Mouse (Mus musculus) CH12.LX (cell line): ENCODE results near the gene Ankmy2. TPM values are rescaled to one million over a fixed set of nuclear protein-coding genes. Genes with fewer than 3 reads are reported as not detected.

ENCODE experiments used
- DNase-seq: peaks from one replicate; pipeline ENCODE4 v3.0.0-alpha.2; 2013; ENCODE audit errors: extremely low read depth
- H3K27ac ChIP-seq: 2 replicates; pipeline ENCODE4 v1.5.1; 2012; ENCODE audit warnings: low read depth, mild to moderate bottlenecking, control low read depth, moderate library complexity; ENCODE audit not compliant: insufficient read depth
- H3K27me3 ChIP-seq: replicated peaks from 2 replicates; pipeline ENCODE3; 2012; ENCODE audit warnings: inconsistent platforms
- H3K36me3 ChIP-seq, 2 experiments: replicated peaks in 1 of 2; 2 replicates each; pipeline versions ENCODE3 to v1.6.1; 2012; ENCODE audit warnings: inconsistent platforms in 1 of 2, low read length in 1 of 2, mild to moderate bottlenecking in 1 of 2, mixed read lengths in 1 of 2, moderate library complexity in 1 of 2; ENCODE audit not compliant: control insufficient read depth in 1 of 2, insufficient read depth in 1 of 2
- H3K4me1 ChIP-seq, 2 experiments: 2 replicates each; pipeline ENCODE4 v1.6.1; 2012; ENCODE audit warnings: inconsistent platforms in 1 of 2, moderate library complexity in 1 of 2; ENCODE audit not compliant: insufficient read depth in 2 of 2, control insufficient read depth in 1 of 2
- H3K4me2 ChIP-seq: 2 replicates; pipeline ENCODE4 v1.6.1; 2012; ENCODE audit warnings: low read depth, mild to moderate bottlenecking, control low read depth; ENCODE audit not compliant: poor library complexity, insufficient read depth, severe bottlenecking
- H3K4me3 ChIP-seq, 3 experiments: fragments of 150-350 bp in 1 of 3; sonication (generic) in 1 of 3; replicated peaks in 1 of 3; 2 replicates each; pipeline versions ENCODE3 to v1.5.1; 2011 to 2012; ENCODE audit warnings: low read depth in 2 of 3, low read length in 2 of 3, mild to moderate bottlenecking in 2 of 3, moderate library complexity in 2 of 3, control low read depth in 1 of 3, improper control_type of control experiment in 1 of 3, inconsistent platforms in 1 of 3, mixed read lengths in 1 of 3; ENCODE audit not compliant: poor library complexity in 1 of 3
- H3K79me2 ChIP-seq: replicated peaks from 2 replicates; pipeline ENCODE4 v1.6.1; 2012; ENCODE audit warnings: mild to moderate bottlenecking, moderate library complexity; ENCODE audit not compliant: control insufficient read depth, poor library complexity, insufficient read depth, severe bottlenecking; ENCODE audit errors: extremely low read depth
- H3K9ac ChIP-seq: 2 replicates; pipeline ENCODE4 v1.6.1; 2012; ENCODE audit warnings: low read depth, mild to moderate bottlenecking, control low read depth, moderate library complexity; ENCODE audit not compliant: insufficient read depth
- H3K9me3 ChIP-seq: replicated peaks from 2 replicates; pipeline ENCODE3; 2012; ENCODE audit warnings: low read length, inconsistent platforms, mixed read lengths
- BHLHE40 ChIP-seq: IDR thresholded peaks from 2 replicates; pipeline ENCODE4 v1.6.1; 2011; ENCODE audit warnings: mild to moderate bottlenecking, low read depth, low read length, improper control_type of control experiment
- CHD1 ChIP-seq: IDR thresholded peaks from 2 replicates; pipeline ENCODE4 v1.6.1; 2012; ENCODE audit warnings: low read depth, low read length, improper control_type of control experiment, inconsistent platforms
- CHD2 ChIP-seq: IDR thresholded peaks from 2 replicates; pipeline ENCODE4 v1.6.1; 2011; ENCODE audit warnings: low read length, improper control_type of control experiment
- CTCF ChIP-seq, 2 experiments: IDR thresholded peaks in 1 of 2; conservative IDR thresholded peaks in 1 of 2; 2 replicates each; pipeline ENCODE4 v1.5.1; 2011 to 2012; ENCODE audit warnings: low read depth in 2 of 2, low read length in 2 of 2, improper control_type of control experiment in 1 of 2, inconsistent platforms in 1 of 2, mild to moderate bottlenecking in 1 of 2, moderate library complexity in 1 of 2
- E2F4 ChIP-seq: IDR thresholded peaks from 2 replicates; pipeline ENCODE4 v1.6.1; 2011; ENCODE audit warnings: low read depth, low read length, improper control_type of control experiment; ENCODE audit not compliant: insufficient replicate concordance
- ELF1 ChIP-seq: IDR thresholded peaks from 2 replicates; pipeline ENCODE4 v1.6.1; 2014; ENCODE audit warnings: low read depth, mild to moderate bottlenecking, inconsistent platforms, low read length, improper control_type of control experiment
- EP300 ChIP-seq: IDR thresholded peaks from 2 replicates; pipeline ENCODE4 v1.6.1; 2011; ENCODE audit warnings: low read length, improper control_type of control experiment
- ETS1 ChIP-seq: conservative IDR thresholded peaks from 2 replicates; pipeline ENCODE4 v1.6.1; 2012; ENCODE audit warnings: low read depth, mild to moderate bottlenecking, inconsistent platforms, low read length, improper control_type of control experiment, moderate library complexity
- GABPA ChIP-seq: IDR thresholded peaks from 2 replicates; pipeline ENCODE4 v1.6.1; 2012; ENCODE audit warnings: low read depth, low read length, improper control_type of control experiment, inconsistent platforms; ENCODE audit not compliant: insufficient replicate concordance
- HCFC1 ChIP-seq: IDR thresholded peaks from 2 replicates; pipeline ENCODE4 v1.6.1; 2012; ENCODE audit warnings: low read depth, mild to moderate bottlenecking, inconsistent platforms, low read length, improper control_type of control experiment
- IRF4 ChIP-seq: IDR thresholded peaks from 2 replicates; pipeline ENCODE4 v1.6.1; 2014; ENCODE audit warnings: low read depth, mild to moderate bottlenecking, inconsistent platforms, low read length, improper control_type of control experiment
- JUN ChIP-seq: IDR thresholded peaks from 2 replicates; pipeline ENCODE4 v1.6.1; 2011; ENCODE audit warnings: low read depth, mild to moderate bottlenecking, low read length, improper control_type of control experiment, moderate library complexity; ENCODE audit not compliant: insufficient read depth
- JUND ChIP-seq: conservative IDR thresholded peaks from 2 replicates; pipeline ENCODE4 v1.6.1; 2011; ENCODE audit warnings: low read depth, low read length, improper control_type of control experiment
- KAT2A ChIP-seq: IDR thresholded peaks from 2 replicates; pipeline ENCODE4 v1.6.1; 2012; ENCODE audit warnings: low read length, improper control_type of control experiment, inconsistent platforms; ENCODE audit not compliant: insufficient replicate concordance
- MAFK ChIP-seq: IDR thresholded peaks from 2 replicates; pipeline ENCODE4 v1.6.1; 2011; ENCODE audit warnings: low read length, improper control_type of control experiment; ENCODE audit not compliant: insufficient replicate concordance
- MAX ChIP-seq: IDR thresholded peaks from 2 replicates; pipeline ENCODE4 v1.6.1; 2011; ENCODE audit warnings: low read length, improper control_type of control experiment
- MAZ ChIP-seq: IDR thresholded peaks from 2 replicates; pipeline ENCODE4 v1.6.1; 2012; ENCODE audit warnings: low read depth, mild to moderate bottlenecking, inconsistent platforms, low read length, improper control_type of control experiment, moderate library complexity
- MEF2A ChIP-seq: IDR thresholded peaks from 2 replicates; pipeline ENCODE4 v1.6.1; 2014; ENCODE audit warnings: low read depth, mild to moderate bottlenecking, inconsistent platforms, low read length, improper control_type of control experiment, borderline replicate concordance
- MXI1 ChIP-seq: IDR thresholded peaks from 2 replicates; pipeline ENCODE4 v1.6.1; 2011; ENCODE audit warnings: mild to moderate bottlenecking, low read depth, low read length, improper control_type of control experiment
- MYC ChIP-seq: IDR thresholded peaks from 2 replicates; pipeline ENCODE4 v1.6.1; 2011; ENCODE audit warnings: low read depth, mild to moderate bottlenecking, improper control_type of control experiment, low read length
- NELFE ChIP-seq: IDR thresholded peaks from 2 replicates; pipeline ENCODE4 v1.6.1; 2011; ENCODE audit warnings: low read depth, low read length, improper control_type of control experiment
- NRF1 ChIP-seq: IDR thresholded peaks from 2 replicates; pipeline ENCODE4 v1.6.1; 2014; ENCODE audit warnings: low read depth, mild to moderate bottlenecking, inconsistent platforms, low read length, improper control_type of control experiment, moderate library complexity
- PAX5 ChIP-seq: IDR thresholded peaks from 2 replicates; pipeline ENCODE4 v1.6.1; 2012; ENCODE audit warnings: low read length, inconsistent platforms, mixed read lengths
- POLR2A ChIP-seq: IDR thresholded peaks from 2 replicates; pipeline ENCODE4 v1.6.1; 2011; ENCODE audit warnings: low read depth, mild to moderate bottlenecking, improper control_type of control experiment, low read length
- POLR2AphosphoS2 ChIP-seq: IDR thresholded peaks from 2 replicates; pipeline ENCODE4 v1.6.1; 2011; ENCODE audit warnings: low read depth, low read length, improper control_type of control experiment
- RAD21 ChIP-seq: IDR thresholded peaks from 2 replicates; pipeline ENCODE4 v1.6.1; 2011; ENCODE audit warnings: low read depth, mild to moderate bottlenecking, low read length, improper control_type of control experiment, moderate library complexity
- RCOR1 ChIP-seq: conservative IDR thresholded peaks from 2 replicates; pipeline ENCODE4 v1.6.1; 2012; ENCODE audit warnings: low read depth, mild to moderate bottlenecking, inconsistent platforms, low read length, improper control_type of control experiment
- SIN3A ChIP-seq: IDR thresholded peaks from 2 replicates; pipeline ENCODE4 v1.6.1; 2012; ENCODE audit warnings: low read length, improper control_type of control experiment, inconsistent platforms
- SMC3 ChIP-seq: IDR thresholded peaks from 2 replicates; pipeline ENCODE4 v1.6.1; 2011; ENCODE audit warnings: low read depth, low read length, improper control_type of control experiment
- TBP ChIP-seq: conservative IDR thresholded peaks from 2 replicates; pipeline ENCODE4 v1.6.1; 2011; ENCODE audit warnings: low read depth, low read length, improper control_type of control experiment
- TCF12 ChIP-seq: IDR thresholded peaks from 2 replicates; pipeline ENCODE4 v1.6.1; 2014; ENCODE audit warnings: low read depth, mild to moderate bottlenecking, inconsistent platforms, low read length, improper control_type of control experiment
- UBTF ChIP-seq: IDR thresholded peaks from 2 replicates; pipeline ENCODE4 v1.6.1; 2012; ENCODE audit warnings: low read depth, mild to moderate bottlenecking, inconsistent platforms, low read length, improper control_type of control experiment, moderate library complexity
- USF1 ChIP-seq: IDR thresholded peaks from 2 replicates; pipeline ENCODE4 v1.6.1; 2014; ENCODE audit warnings: low read depth, mild to moderate bottlenecking, inconsistent platforms, low read length, improper control_type of control experiment
- USF2 ChIP-seq: conservative IDR thresholded peaks from 2 replicates; pipeline ENCODE4 v1.6.1; 2011; ENCODE audit warnings: low read depth, low read length, improper control_type of control experiment
- ZC3H11A ChIP-seq: IDR thresholded peaks from 2 replicates; pipeline ENCODE4 v1.6.1; 2012; ENCODE audit warnings: low read depth, mild to moderate bottlenecking, inconsistent platforms, low read length, improper control_type of control experiment
- ZKSCAN1 ChIP-seq: IDR thresholded peaks from 2 replicates; pipeline ENCODE4 v1.6.1; 2012; ENCODE audit warnings: low read depth, inconsistent platforms, low read length, improper control_type of control experiment, borderline replicate concordance
- ZMIZ1 ChIP-seq: IDR thresholded peaks from 2 replicates; pipeline ENCODE4 v1.6.1; 2012; ENCODE audit warnings: low read depth, mild to moderate bottlenecking, inconsistent platforms, low read length, improper control_type of control experiment
- ZNF384 ChIP-seq: IDR thresholded peaks from 2 replicates; pipeline ENCODE4 v1.6.1; 2012; ENCODE audit warnings: low read depth, low read length, improper control_type of control experiment, inconsistent platforms
- dilution Hi-C: fragments of 300-500 bp; cut with MboI; formaldehyde crosslinking; loops from 2 replicates; pipeline ENCODE4 v1.14.3; 2020; ENCODE audit warnings: low sequenced_read_pairs; ENCODE audit not compliant: extremely low pct_unique_long_range_greater_than_20kb, extremely low pct_ligation_motif_present
- in situ Hi-C: fragments of 300-500 bp; cut with MboI; formaldehyde crosslinking; loops from 3 replicates; pipeline ENCODE4 v1.14.3; 2019; ENCODE audit warnings: low sequenced_read_pairs, low pct_ligation_motif_present, low pct_unique_long_range_greater_than_20kb, mixed read lengths
- polyA plus RNA-seq: library from polyadenylated mRNA; unstranded; fragments of >175 nt; gene quantifications from 2 replicates; pipeline ENCODE4 v1.2.1, GENCODE M21; 2012; ENCODE audit warnings: low read depth; ENCODE audit not compliant: insufficient read length
- total RNA-seq, 2 experiments: library from RNA; depleted of rRNA; stranded (reverse); fragments of 300-350 nt in 1 of 2; fragments of >200 nt in 1 of 2; gene quantifications; 2 replicates each; pipeline ENCODE4 v1.2.3; 2012 to 2014

The Ankmy2 gene
- total and polyA plus RNA-seq, 3 experiments: 13.8 to 19.1 (median 16.7) TPM

DNA sequence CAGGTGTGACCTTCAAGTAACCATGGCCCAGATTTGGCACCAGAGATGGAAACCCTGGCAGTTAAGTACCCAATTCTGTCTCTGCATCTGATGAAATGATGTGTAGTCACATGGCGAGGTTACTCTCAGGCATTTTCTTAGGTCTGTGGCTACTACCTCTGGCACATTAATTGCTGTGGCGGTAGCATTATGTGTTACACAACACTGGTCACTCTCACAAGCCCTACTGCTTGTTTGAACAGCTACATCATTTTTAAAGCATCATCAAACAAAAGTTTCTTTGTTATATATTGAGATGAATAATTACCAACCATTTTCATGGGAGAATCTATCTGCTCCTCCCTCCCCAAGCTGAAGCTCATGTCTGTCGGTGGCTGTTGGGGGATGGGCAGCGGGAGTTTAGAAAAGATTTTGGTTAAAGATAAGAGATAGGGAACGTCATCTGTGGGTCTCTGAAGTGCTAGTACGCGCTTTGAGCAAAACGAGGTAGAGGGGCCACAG is 1.7 kb upstream of the Ankmy2 start (continued):
- no peak for TF ChIP-seq RAD21
- TF ChIP-seq CHD1: no peak

DNA sequence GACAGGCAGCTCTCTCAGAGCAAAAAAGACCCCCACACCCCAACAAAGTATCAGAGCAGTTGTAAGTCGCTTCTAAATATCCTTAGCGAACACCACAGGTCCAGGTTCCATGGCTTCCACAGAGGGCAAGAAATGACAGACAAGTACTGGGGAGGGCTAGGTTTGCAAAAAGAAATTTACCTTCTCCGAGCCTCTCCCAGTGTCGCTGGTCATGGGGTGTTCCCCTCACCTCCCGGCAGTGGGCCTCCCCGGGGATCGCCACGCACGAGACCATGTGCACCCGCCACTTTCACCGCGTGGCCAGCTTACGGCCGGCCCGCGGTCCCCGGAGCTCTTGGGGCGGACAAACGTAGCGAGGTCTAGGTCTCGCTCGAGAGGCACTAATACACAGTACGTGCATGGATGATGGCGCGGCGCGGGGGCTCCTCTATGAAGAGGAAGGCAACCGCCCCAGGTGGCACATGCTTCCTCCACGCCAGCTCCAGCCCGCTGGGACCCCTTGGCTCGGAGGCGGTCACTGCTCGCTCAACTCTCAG is 745 bp upstream of the Ankmy2 start:
- Histone ChIP-seq H3K9ac (peak overlapping the region; percentile 56), H3K4me2 (peak overlapping the region; percentile 88)
- no peak for DNase-seq
- TF ChIP-seq SIN3A (no peak), MYC (peak; percentile 90), UBTF (peak; percentile 68; the same call in 1 of the 2 replicates), E2F4 (no peak), ZNF384 (no peak), HCFC1 (no peak), JUND (no peak), SMC3 (no peak), CHD1 (no peak), KAT2A (no peak), CTCF (conservative IDR thresholded peaks at IDR 0.05 in 1 of 2, IDR thresholded peaks at IDR 0.05 in 1 of 2; ENCODE audit: low read depth in 2 of 2, low read length in 2 of 2) (no peak), CHD2 (no peak), PAX5 (no peak), NELFE (no peak), ZMIZ1 (no peak), MAFK (no peak), USF2 (no peak), NRF1 (no peak), USF1 (no peak), TBP (no peak), EP300 (no peak), RAD21 (no peak), IRF4 (no peak), POLR2A (no peak), ZKSCAN1 (no peak), ELF1 (no peak), POLR2AphosphoS2 (no peak), MAX (peak; percentile 61; the same call in 1 of the 2 replicates), RCOR1 (no peak), MEF2A (no peak), GABPA (no peak), MAZ (no peak), TCF12 (no peak), JUN (no peak), MXI1 (peak; percentile 88), ZC3H11A (no peak), BHLHE40 (peak; percentile 86), ETS1 (no peak)
- TF ChIP-seq, all 38 proteins: peak for 5
- in situ Hi-C loops (no loop called here), dilution Hi-C loops (no loop called here)
- peaks cover 12 to 27% of the 10 kb centered on the region in 2 experiments for H3K4me1 ChIP-seq
- peak overlapping the region; percentile 61 for H3K27ac ChIP-seq
- H3K9me3 ChIP-seq: no peaks in the 10 kb centered on the region
- peaks cover 38% of the 10 kb centered on the region for H3K79me2 ChIP-seq
- H3K27me3 ChIP-seq: no peaks in the 10 kb centered on the region
- peak overlapping the region; percentile 77 to 97 (median 96) for H3K4me3 ChIP-seq
- peaks cover 0 to 18% of the 10 kb centered on the region in 2 experiments for H3K36me3 ChIP-seq
